Mouse (Mus musculus): ENCODE results near the gene Vmn2r75. TPM values are rescaled to one million over a fixed set of nuclear protein-coding genes. Genes with fewer than 3 reads are reported as not detected.

Gene Vmn2r75
- not detected for total RNA-seq (2023)

DNA sequence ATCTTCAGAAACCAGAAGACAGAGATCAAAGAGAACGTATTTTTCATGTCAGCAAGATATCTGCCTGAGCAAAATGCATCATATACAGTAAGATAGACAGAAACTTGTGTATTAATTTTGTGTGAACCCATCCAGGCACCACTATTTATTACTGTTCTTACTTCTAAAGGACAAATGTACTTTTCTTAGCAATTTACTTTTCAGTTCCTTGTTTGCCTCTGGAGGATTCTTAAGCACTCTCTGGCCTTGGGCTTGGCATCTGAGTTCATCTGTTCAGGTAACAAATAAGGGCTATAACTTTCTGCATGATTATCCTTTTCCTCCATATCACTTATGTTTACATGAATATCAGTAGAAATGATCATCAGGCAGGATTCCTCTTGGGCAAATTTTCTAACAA is at the start of gene Vmn2r75:
Gene Vmn2r75 (minus strand): TSS at position 101 of the 400 bp plus-strand sequence.

Other genes with a start within 250 kb of the Vmn2r75 start
- not detected for gene Vmn2r74, start 210.1 kb downstream of the Vmn2r75 start, total RNA-seq (2023)
- gene Vmn2r76, start 74.5 kb upstream of the Vmn2r75 start, total RNA-seq (2023), result not detected
- gene Olfr310, start 105.4 kb upstream of the Vmn2r75 start, total RNA-seq (2023), result not detected
- gene Olfr309, start 141.9 kb upstream of the Vmn2r75 start, total RNA-seq (2023), result not detected
- not detected for gene Olfr308, start 153.9 kb upstream of the Vmn2r75 start, total RNA-seq (2023)
- not detected for gene Olfr307, start 165.8 kb upstream of the Vmn2r75 start, total RNA-seq (2023)
- not detected for gene Olfr305, start 195.2 kb upstream of the Vmn2r75 start, total RNA-seq (2023)
- not detected for gene Olfr304, start 214.9 kb upstream of the Vmn2r75 start, total RNA-seq (2023)
- not detected for gene Olfr303, start 226.0 kb upstream of the Vmn2r75 start, total RNA-seq (2023)
- gene Olfr301, start 232.1 kb upstream of the Vmn2r75 start, total RNA-seq (2023), result not detected